Mouse (Mus musculus) hindlimb bud, embryonic 11.5 days (tissue): ENCODE measurements at regions not wholly inside any gene's neighbourhood (a gene's known extent, or its start where the extent isn't known, plus 50 kb on each side); places are given as distances from the start of the nearest gene placed in this dataset.

Experiments
- DNase-seq: peaks from one replicate; pipeline ENCODE4 v3.0.0-alpha.2; 2012; ENCODE audit warnings: low read depth, low spot score; ENCODE audit errors: extremely low spot score

- no peak for DNase-seq
Observed at GRCm38 (mm10) chr1:121252056-121252455, 80.3 kb downstream of the Insig2 start.

GRCm38 (mm10) chr1:121254196-121254595, 78.2 kb downstream of the Insig2 start:
- no peak for DNase-seq
